Mouse (Mus musculus) thymus, postnatal 0 days (tissue): ENCODE results near the gene Olfm2. TPM values are rescaled to one million over a fixed set of nuclear protein-coding genes. Genes with fewer than 3 reads are reported as not detected.

Source experiments
- DNase-seq: peaks from one replicate; pipeline ENCODE4 v3.0.0-alpha.2; 2015; ENCODE audit warnings: low spot score
- polyA plus RNA-seq: library from polyadenylated mRNA; unstranded; fragments of >200 nt; fragmentation: Nextera tagmentation; extraction: Ambion mirVana; gene quantifications from 2 replicates; pipeline ENCODE4 v1.2.1, GENCODE M21; 2015

Olfm2 gene
- polyA plus RNA-seq, 1 experiment from 2014 or later: 0.52 TPM

- DNase-seq: no peak
These were observed 801 bp downstream of the Olfm2 start for GRCm38 (mm10) chr9:20745129-20745966.

- DNase-seq: peak; percentile 50
These were observed 2.0 kb downstream of the Olfm2 start for GRCm38 (mm10) chr9:20743946-20744738.

GRCm38 (mm10) chr9:20740407-20740806, 5.7 kb downstream of the Olfm2 start:
- DNase-seq: peak; percentile 74

- DNase-seq: peak; percentile 42
These were observed 7.7 kb downstream of the Olfm2 start for GRCm38 (mm10) chr9:20738251-20738999.

GRCm38 (mm10) chr9:20737227-20737626, 8.9 kb downstream of the Olfm2 start:
- DNase-seq: no peak

- no peak for DNase-seq
These were observed 11.5 kb downstream of the Olfm2 start for GRCm38 (mm10) chr9:20734692-20735091.

- DNase-seq: no peak
These were observed 14.4 kb downstream of the Olfm2 start for GRCm38 (mm10) chr9:20731797-20732196.

- no peak for DNase-seq
These were observed 16.7 kb downstream of the Olfm2 start for GRCm38 (mm10) chr9:20729451-20729850.

- peak; percentile 39 for DNase-seq
These were observed 18.5 kb downstream of the Olfm2 start for GRCm38 (mm10) chr9:20727601-20728113.

GRCm38 (mm10) chr9:20726859-20727600, 19.1 kb downstream of the Olfm2 start:
- DNase-seq: no peak

GRCm38 (mm10) chr9:20726134-20726858, 19.9 kb downstream of the Olfm2 start:
- no peak for DNase-seq

GRCm38 (mm10) chr9:20721582-20721981, 24.6 kb downstream of the Olfm2 start:
- DNase-seq: no peak

- peak; percentile 29 for DNase-seq
These were observed 30.8 kb downstream of the Olfm2 start for GRCm38 (mm10) chr9:20715332-20715731.

- no peak for DNase-seq
These were observed 32.6 kb downstream of the Olfm2 start for GRCm38 (mm10) chr9:20713478-20713987.

- no peak for DNase-seq
These were observed 33.1 kb downstream of the Olfm2 start for GRCm38 (mm10) chr9:20712934-20713477.

- DNase-seq: no peak
These were observed 35.7 kb downstream of the Olfm2 start for GRCm38 (mm10) chr9:20710471-20710870.

GRCm38 (mm10) chr9:20705981-20706380, 40.2 kb downstream of the Olfm2 start:
- DNase-seq: no peak

- DNase-seq: no peak
These were observed 40.7 kb downstream of the Olfm2 start for GRCm38 (mm10) chr9:20705420-20705819.

- no peak for DNase-seq
These were observed 42.2 kb downstream of the Olfm2 start for GRCm38 (mm10) chr9:20703832-20704380.
